Mouse (Mus musculus) cerebellum, adult 2 months (tissue): ENCODE measurements around the gene Tpst2.

Experiments
- CTCF ChIP-seq: fragments of 200-500 bp; IDR thresholded peaks from 2 replicates; pipeline ENCODE4 v1.5.1; 2011; ENCODE audit warnings: low read depth, mild to moderate bottlenecking, control low read depth, low read length, moderate library complexity, borderline replicate concordance; ENCODE audit not compliant: insufficient read depth
- POLR2A ChIP-seq: fragments of 200-500 bp; IDR thresholded peaks from 2 replicates; pipeline ENCODE4 v1.6.1; 2011; ENCODE audit warnings: low read length, control low read depth, borderline replicate concordance; ENCODE audit not compliant: insufficient read depth

- TF ChIP-seq CTCF (no peak), POLR2A (no peak)
These were observed 11.2 kb downstream of the Tpst2 start for GRCm38 (mm10) chr5:112287652-112288051.
